Mouse (Mus musculus) monocyte, adult 5-6 weeks (primary cell): ENCODE data around the gene Fgfr2. TPM values are rescaled to one million over a fixed set of nuclear protein-coding genes. Genes with fewer than 3 reads are reported as not detected.

ENCODE experiments used
- ATAC-seq: fragments of 153-309, 156-312 bp; replicated peaks from 2 replicates; pipeline ENCODE4 v1.8.0; 2017; ENCODE audit warnings: mild to moderate bottlenecking; ENCODE audit not compliant: low TSS enrichment, insufficient number of reproducible peaks, severe bottlenecking, poor library complexity, low FRiP score
- total RNA-seq: library from RNA; stranded (forward); fragments of 200-1000, 200-491, 200-594 nt; gene quantifications from 3 replicates; pipeline ENCODE4 v1.2.3, GENCODE M21; 2017

Gene Fgfr2
- total RNA-seq, 1 experiment from 2014 or later = not detected

DNA sequence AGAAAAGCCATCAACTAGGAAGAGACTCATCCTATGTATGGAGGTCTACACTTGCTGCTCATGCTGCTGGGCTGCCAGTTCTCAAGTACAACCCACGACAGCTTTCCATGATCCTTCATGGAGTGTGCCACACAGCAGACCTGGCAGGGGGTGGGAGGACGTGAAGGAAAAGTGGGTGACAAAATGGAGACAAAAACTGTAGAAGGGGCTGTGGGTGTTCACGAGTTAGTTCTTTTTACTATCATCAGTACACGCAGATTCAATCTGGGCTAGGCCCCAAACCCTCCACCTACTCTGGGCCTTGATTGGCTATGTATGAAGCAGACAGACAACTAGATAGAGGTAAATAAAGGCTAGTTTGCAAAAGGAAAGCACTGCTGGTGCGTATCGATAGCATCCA, 359.8 kb downstream of the Fgfr2 start:
- no peak for ATAC-seq

DNA sequence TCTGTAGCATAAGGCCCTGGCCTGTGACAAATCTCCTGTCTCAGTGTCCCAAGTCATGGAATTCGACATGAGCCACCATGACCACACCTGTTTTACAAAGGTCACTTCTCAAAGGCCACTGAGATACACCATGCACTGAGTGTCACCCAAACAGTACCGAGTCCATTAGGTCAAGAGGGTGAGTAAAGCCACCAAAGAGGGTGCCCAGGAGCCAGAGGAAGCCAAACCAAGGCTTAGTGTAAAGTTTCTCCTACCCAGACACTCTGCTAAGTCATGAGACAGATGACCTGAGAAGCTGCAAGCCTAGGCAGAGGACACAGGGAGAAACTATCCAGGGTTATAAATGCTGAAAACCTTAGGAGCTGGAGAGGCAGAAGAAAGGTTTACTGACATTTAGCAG, 361.7 kb downstream of the Fgfr2 start:
- no peak for ATAC-seq

DNA sequence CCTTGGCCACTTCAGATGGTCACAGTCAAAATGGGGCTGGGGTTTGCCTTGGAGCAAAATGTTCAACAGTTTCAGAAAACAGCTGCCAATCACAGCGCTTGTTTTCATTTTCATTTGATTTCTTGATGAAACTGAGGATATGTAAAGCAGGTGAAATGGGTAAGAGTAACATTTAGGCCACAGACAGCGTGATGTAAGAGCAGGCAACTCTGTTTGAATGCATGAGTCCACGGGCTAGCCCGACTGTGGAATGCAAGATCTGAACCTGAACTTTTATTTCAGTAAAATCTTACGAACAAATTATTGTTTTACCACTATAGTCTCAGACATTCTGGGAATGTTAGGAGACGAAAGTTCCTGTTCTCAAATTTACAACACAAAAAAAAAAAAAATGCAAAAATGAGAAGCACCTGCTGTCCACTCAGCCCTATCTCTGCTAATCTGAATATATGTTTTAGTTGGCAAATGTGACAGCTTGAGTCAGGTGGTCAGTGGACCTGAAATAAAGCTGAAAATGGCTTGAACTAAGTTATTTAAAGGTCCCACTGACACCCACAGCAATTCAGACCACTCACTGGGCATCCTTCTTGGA, 362.5 kb downstream of the Fgfr2 start:
- ATAC-seq = no peak

DNA sequence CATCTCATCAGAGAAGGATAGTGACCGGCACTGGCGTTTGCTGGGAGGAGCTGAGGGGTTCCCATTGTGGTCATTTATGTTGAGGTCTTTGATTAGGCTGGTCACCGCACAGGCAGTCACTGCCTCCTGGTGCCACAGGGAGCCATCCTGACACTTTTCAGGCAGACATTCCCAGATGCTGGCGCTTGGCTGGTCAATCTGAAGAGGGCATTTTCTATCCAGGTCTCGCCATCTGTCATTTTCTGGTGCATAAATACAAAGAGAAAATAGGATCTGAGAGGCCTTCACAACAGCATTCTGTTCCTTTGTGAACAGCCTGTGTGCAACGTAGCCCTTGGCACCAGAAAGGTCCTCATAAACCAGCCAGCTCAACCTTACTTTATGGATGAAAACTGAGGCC, 363.2 kb downstream of the Fgfr2 start:
- no peak for ATAC-seq

DNA sequence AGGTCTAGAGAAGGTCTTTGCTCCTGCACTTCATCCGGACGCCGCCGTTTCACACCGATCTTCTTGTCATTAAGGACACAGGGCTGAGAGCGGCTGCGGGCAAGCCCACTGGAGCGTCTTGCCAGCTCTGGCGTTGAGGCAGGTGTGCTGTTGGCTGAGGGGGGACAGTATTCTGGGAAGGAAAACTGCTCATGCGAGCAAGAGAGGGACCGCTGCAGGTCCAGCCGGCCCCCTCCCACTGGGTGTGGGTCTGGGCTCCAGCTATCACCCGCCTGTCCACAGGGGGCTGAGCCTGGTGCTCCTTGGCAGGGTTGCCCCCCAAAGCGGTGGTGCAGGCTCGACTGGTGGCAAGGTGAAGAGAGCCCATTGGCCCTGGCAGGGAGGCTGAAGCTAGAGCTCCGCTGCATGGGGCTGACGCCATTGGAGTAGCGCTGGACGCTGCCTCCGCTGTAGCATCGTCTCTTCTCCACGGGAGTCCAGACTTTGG, 363.7 kb downstream of the Fgfr2 start:
- no peak for ATAC-seq

DNA sequence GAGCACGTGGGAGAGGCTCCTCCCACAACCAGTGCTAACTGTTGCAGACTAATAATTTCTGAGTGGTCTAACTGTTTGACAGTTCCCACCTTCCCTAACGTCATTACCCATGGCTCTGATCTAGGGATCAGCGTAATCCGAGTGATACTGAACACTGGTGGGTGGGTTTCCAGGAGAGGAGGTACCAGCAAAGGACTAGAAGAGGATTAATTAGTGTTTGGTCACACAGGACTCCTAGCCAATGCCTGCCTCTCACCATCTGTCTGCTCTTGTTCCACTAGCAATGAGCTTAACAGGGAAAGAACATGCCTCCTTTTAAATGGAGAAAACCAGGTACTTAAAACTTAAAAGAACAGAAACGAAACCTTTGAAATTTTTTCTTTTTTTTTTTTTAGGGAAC, 364.3 kb downstream of the Fgfr2 start:
- no peak for ATAC-seq

DNA sequence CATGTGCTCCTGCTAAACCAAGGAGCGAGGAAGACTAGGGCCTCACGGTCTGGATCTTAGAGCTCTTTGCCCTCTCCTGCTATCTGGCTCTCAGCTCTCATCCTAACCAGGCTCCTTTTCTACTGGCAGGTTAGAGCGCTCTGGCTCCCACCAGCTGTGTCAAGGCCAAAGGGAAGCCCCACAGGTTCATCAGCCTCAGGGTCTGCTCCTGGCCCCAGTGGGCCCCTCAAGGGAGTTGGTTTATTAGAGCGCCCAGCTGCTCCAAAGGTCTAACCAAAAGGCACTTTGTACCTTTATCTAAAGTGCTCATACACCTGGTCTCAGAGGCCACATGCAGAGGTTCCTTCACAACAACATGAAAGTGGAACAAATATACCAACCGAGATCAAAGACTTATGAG, 366.8 kb downstream of the Fgfr2 start:
- no peak for ATAC-seq

DNA sequence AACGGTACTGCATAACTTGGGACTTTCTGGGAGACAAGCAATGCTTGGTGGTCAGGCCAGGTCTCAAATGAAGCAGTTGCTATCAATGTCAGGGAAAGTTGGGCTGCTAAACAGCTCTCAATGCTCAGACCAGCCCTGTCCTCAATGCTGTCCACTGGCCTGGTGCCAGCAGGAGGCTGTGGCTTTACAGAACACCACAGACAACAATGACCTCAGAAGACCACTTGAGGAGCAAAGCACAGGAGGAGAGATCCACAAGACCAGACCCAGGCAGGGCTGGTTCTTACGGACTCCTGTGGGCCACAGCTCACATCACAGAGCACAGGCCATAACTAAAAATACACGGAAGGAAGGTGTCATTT, 368.8 kb downstream of the Fgfr2 start:
- ATAC-seq = no peak; the same call in 1 of the 2 replicates

DNA sequence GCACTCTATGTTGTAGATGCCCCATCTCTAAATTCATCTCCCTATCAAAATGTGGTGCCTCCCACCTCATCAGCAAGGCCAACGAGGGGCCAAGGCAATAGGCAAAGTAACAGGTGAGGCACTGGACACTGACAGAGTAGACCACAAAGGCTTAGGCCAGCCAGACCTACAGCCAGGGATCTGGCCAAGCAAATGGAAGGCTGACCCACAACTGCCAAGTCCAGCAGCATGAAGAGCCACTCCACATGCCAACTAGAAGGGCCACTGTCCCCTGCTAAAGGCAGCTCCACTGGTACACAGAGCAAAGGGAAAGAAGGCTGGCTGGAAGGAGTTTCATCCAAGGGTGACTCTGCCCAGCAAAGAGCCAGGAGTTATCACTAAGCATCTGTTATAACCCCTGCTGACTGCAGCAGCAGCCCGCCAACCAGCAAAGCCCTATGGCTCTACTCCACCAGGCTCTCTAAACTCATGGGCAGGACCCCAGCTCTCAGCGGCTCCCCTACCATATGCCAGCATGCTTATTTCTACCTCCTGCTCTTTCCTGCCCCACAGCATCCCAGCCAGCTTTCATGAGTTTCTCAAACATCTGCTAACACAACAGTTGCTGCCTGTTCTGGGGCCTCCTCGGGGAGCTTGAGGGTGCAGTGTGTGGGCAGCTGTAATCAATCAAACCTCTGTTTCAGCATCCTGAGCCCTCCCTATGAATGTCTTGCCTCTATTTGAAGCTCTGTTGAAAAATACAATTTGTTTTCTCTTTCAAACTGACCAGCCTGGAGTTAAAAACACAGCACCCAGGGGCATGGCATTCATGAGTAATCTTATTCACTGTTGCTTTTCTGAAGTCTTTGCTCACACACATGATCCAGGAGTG, 369.4 kb downstream of the Fgfr2 start:
- no peak for ATAC-seq

DNA sequence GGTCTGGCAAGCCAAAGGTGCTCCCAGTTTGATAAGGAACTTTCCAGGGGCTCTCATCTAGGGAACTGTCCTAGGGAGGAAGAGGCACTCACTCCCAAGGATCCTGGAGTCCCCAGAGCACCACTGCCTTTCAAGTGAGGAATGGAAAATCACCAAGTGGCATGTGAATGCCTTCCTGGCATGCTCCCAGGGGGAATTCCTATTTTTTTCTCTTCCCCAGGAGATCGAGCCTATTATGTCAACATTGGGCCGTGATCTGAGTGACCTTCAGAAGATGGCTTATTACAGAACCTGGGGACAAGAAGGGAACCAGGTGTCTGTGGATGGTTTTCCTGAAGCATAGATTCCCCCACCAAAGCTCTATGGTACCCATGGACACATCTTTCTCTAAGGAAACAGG, 371.4 kb downstream of the Fgfr2 start:
- no peak for ATAC-seq

DNA sequence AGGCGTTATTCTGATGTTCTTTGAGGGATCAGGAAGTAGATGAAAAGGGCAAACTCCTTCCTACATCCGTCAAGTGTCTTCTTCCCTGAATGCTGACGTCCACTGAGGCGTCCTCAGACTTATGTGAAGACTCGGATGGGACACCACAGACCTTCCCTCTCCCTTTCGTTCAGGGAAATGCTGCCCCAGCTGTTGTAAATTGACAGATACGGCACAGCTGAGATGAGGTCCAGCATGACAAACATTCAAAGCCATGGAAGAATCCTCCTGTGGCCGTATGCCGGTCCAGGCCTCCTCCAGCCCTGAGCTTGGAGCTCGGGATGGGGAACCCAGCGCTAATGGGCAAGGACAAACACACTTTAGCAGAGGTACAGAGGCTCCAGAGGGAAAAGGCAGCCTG, 373.6 kb downstream of the Fgfr2 start:
- no peak for ATAC-seq

DNA sequence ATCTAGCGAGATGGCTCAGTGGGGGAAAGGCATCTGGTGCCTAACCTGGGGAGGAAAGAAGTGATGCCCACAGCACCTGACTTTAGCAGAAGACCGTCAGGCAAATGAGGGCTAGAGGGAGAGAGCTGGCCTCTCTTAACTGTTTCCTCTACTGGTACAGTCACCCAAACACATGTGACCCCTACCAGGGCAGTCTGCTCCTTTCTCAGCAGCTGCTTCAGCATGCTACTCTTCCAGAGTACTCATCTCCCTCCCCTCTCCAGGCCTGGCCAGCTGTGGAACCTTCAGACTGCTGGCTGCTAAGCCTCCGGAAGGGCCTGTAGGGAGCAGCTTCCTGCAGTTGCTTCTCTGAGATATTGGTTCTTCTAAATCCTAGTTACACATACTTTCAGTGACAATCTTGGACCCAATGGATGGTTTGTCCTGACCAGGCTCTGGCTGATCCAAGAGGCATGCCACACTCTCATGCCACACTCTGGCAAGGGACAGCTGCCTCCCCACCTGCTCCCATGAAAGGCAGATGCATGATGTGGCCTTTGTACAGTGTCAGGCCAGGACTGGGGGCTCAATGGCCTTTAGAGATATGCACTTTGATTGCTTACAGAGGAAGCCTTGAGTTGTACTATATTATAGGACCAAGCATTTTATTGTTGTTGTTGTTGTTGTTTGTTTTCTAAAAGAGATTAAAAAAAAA, 374.9 kb downstream of the Fgfr2 start:
- ATAC-seq = no peak

DNA sequence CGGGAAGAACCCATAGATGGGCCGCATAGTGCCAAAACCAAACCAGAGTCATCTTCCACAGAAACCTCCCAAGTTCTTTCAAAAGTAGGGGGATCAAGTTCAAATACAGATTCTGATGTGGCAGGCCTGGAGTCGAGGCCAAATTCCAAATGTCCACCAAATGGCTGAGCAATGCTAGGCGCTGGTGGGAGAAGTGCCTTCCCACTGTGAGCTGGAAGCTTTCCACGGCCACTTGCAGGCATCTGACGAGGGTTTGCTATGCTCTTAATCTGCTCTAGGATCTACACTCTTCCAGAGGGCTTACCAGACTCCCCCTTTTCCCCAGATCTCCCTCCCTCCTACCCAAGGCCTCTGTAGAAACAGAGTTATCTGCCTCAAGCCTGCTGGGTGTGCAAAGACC, 376.1 kb downstream of the Fgfr2 start:
- no peak for ATAC-seq

DNA sequence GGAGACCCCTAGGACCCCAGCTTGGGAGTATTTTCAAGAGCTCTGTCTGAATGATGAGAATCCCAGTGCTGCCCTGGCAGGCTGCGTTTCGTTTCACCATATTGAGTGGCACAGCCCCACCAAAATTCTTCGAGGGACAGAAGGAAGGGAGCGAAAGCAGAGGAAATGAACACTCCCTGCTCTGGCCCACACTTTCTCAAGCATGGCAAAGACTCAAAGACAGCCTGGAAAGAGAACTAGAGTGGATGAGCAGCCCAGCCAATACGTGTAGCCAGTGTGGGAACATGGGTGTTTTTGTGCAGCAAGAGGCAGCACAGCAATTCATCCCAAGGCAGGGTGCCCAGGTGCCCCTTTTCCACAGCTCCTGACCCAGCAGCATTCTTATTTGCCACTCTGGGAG, 380.2 kb downstream of the Fgfr2 start:
- no peak for ATAC-seq

DNA sequence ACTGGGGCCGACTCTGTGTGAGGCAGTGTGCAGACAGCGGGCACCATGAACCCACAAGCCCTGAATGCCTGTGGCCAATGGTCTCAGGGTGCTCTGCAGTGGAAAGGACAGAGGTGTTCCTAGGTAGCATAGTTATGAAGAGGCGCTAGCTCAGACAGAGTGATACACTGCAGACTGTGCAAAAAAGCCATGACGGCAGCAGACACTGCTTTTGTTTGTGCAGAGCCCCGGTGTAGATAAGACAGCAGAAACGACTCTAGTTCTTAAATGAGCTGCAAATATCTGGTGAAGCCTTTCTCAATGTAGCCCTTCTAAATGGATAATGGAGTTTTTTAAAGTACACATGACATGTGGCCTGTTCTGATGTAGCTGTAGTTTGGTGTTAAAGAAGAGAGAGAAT, 383.3 kb downstream of the Fgfr2 start:
- ATAC-seq = no peak

DNA sequence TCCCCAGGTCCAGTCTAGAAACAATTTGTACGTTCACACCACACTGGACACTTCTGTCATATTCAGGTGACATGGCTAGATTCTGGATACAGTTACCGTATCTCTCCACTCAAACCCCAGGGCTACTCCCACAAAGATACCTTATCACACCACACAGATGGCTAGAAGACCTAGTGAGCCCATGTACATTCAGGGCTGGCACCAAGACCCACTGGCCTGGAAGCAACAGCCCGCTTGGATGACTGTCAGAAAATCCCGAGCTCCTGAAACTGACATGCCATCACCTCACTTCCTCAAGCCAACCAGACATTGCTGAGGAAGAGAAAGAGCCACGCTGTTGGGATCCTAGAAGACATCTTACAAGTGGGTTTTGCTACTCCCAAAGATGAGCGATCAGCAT, 384.3 kb downstream of the Fgfr2 start:
- ATAC-seq = no peak

DNA sequence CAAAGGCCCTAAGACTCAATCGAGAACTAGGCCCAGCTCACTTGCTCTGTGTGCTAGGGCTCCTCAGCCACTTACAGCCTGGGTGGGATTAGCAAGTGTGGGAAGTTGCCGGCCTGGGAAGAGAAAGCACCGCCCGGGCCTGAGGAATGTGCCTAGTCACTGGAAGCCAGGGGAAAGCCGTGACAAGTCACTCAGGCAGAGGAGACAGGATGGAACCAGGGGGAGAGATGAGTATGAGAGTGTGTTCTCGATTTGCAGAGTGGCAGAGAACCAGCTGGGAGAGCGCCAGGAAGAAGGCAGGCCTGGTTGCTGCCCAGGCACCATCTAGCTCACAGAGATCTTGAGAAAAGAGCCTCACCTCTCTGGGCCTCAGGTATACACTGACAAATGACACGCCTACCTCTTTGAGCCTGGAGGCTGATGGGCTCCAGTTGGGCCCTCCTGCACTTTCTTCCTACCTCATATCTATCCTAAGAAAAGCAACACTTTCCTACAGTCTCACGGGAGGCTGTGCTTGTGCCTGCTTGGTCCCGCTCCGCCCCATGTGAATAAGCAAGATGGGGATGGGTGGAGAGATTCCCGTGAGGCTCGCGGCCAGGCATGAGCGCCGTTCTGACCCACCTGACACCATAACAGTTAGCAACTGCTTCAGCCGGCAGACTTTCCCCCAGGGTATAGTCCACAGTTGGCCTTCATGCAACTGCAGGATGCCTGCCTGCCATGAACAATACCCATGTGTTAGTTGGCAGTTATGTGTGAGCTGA, 386.9 kb downstream of the Fgfr2 start:
- ATAC-seq = no peak

DNA sequence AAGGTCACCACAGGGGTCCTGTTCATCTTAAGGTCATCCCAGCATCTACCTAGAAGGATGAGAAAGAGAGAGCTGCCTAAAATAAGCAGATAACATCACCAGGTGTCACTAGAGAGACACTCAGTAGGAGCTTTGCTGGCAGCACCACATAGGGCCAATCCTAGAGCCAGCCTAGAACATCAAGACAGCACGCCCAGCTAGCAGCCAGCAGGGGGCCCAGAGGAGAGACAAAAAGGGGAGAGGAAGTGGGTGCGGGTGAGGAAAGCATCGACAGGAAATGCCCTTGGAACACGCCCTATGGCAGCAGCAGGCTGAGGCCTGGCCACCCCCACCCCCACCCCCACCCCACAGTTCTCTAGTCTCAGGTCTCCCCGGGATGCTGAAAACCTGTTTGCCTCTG, 388.0 kb downstream of the Fgfr2 start:
- ATAC-seq = peak; percentile 93

DNA sequence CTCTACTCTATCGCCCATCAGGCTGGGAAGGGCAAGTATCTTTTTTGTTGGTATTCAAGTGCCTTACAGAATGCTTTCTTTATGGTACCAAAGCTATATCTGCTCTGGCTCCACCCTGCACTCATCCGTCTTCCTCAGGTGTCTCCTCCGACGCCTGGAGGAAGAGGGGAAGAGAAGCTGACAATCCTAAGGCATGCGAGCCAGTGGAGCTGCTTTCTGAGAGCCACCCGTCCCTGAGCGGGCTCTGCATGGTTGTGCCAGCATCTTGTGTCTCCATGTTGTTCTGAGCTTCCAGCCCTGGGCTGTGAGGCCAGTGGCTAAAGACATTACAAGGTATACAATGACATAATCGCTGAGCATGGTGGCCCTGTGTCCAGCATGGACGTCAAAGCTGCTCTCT, 388.9 kb downstream of the Fgfr2 start:
- no peak for ATAC-seq
